Mouse (Mus musculus): Measurements from ENCODE around the gene St5. TPM values are rescaled to one million over a fixed set of nuclear protein-coding genes. Genes with fewer than 3 reads are reported as not detected.

St5 gene
- polyA plus RNA-seq, 1 experiment from 2014 or later, result 53.3 TPM

GRCm38 (mm10) chr7:109615601-109616000 is 87.8 kb downstream of the St5 start:
- no peak for ATAC-seq (ENCODE audit: insufficient number of reproducible peaks, insufficient read depth, low FRiP score, low read depth)
- peak overlapping the region; percentile 95 for H3K27ac ChIP-seq (ENCODE audit: low read length)
- peak overlapping the region; percentile 60 for H3K4me2 ChIP-seq (replicated peaks; ENCODE audit: low read depth, low read length)
- WGBS, result 34% methylated on average over 4 of the region's 4 CpGs
- no peaks in the 10 kb centered on the region for H3K27me3 ChIP-seq (ENCODE audit: control insufficient read depth, insufficient read depth, low read length)
- H3K4me1 ChIP-seq (ENCODE audit: control insufficient read depth, insufficient read depth, low read length), result peaks cover 40% of the 10 kb centered on the region
- peak overlapping the region; percentile 32 for H3K4me3 ChIP-seq (ENCODE audit: low read depth, low read length)
- H3K9ac ChIP-seq (replicated peaks; ENCODE audit: low read depth, low read length), result 0 out of 2 replicates have a peak overlapping the region, but pooled peaks have one; percentile 33
- H3K9me3 ChIP-seq (ENCODE audit: control insufficient read depth, low read depth, low read length), result no peaks in the 10 kb centered on the region
- H3K36me3 ChIP-seq (ENCODE audit: control insufficient read depth, insufficient read depth, low read length), result no peaks in the 10 kb centered on the region

- Histone ChIP-seq H3K9ac (replicated peaks; ENCODE audit: low read depth, low read length) (no peak overlapping the region), H3K27me3 (ENCODE audit: control insufficient read depth, insufficient read depth, low read length) (no peaks in the 10 kb centered on the region), H3K36me3 (ENCODE audit: control insufficient read depth, insufficient read depth, low read length) (no peaks in the 10 kb centered on the region), H3K4me3 (ENCODE audit: low read depth, low read length) (0 out of 2 replicates have a peak overlapping the region, but pooled peaks have one; percentile 32), H3K9me3 (ENCODE audit: control insufficient read depth, low read depth, low read length) (no peaks in the 10 kb centered on the region), H3K4me2 (replicated peaks; ENCODE audit: low read depth, low read length) (peak overlapping the region; percentile 60), H3K27ac (ENCODE audit: low read length) (peak overlapping the region; percentile 95), H3K4me1 (ENCODE audit: control insufficient read depth, insufficient read depth, low read length) (peaks cover 42% of the 10 kb centered on the region)
- ATAC-seq (ENCODE audit: insufficient number of reproducible peaks, insufficient read depth, low FRiP score, low read depth), result no peak
- WGBS, result 36% methylated on average over 4 of the region's 4 CpGs
These were observed 88.5 kb downstream of the St5 start for GRCm38 (mm10) chr7:109614939-109615338.

GRCm38 (mm10) chr7:109613531-109614021 is 89.8 kb downstream of the St5 start:
- H3K4me1 ChIP-seq (ENCODE audit: control insufficient read depth, insufficient read depth, low read length), result peaks cover 44% of the 10 kb centered on the region
- no peaks in the 10 kb centered on the region for H3K27me3 ChIP-seq (ENCODE audit: control insufficient read depth, insufficient read depth, low read length)
- no peak overlapping the region for H3K4me2 ChIP-seq (replicated peaks; ENCODE audit: low read depth, low read length)
- WGBS, result 46% methylated on average over 5 of the region's 5 CpGs
- no peak overlapping the region for H3K4me3 ChIP-seq (ENCODE audit: low read depth, low read length)
- no peak for ATAC-seq (ENCODE audit: insufficient number of reproducible peaks, insufficient read depth, low FRiP score, low read depth)
- H3K36me3 ChIP-seq (ENCODE audit: control insufficient read depth, insufficient read depth, low read length), result no peaks in the 10 kb centered on the region; the same call in 1 of the 2 replicates
- peak overlapping the region; percentile 28; the same call in 1 of the 2 replicates for H3K27ac ChIP-seq (ENCODE audit: low read length)
- no peak overlapping the region for H3K9ac ChIP-seq (replicated peaks; ENCODE audit: low read depth, low read length)
- no peaks in the 10 kb centered on the region for H3K9me3 ChIP-seq (ENCODE audit: control insufficient read depth, low read depth, low read length)

- peaks cover 46% of the 10 kb centered on the region for H3K4me1 ChIP-seq (ENCODE audit: control insufficient read depth, insufficient read depth, low read length)
- no peak overlapping the region for H3K27ac ChIP-seq (ENCODE audit: low read length)
- no peak overlapping the region for H3K9ac ChIP-seq (replicated peaks; ENCODE audit: low read depth, low read length)
These were observed 90.4 kb downstream of the St5 start for GRCm38 (mm10) chr7:109613051-109613450.

GRCm38 (mm10) chr7:109612531-109612930 is 90.9 kb downstream of the St5 start:
- Histone ChIP-seq H3K36me3 (ENCODE audit: control insufficient read depth, insufficient read depth, low read length) (no peaks in the 10 kb centered on the region; the same call in 1 of the 2 replicates), H3K4me1 (ENCODE audit: control insufficient read depth, insufficient read depth, low read length) (peaks cover 49% of the 10 kb centered on the region), H3K4me3 (ENCODE audit: low read depth, low read length) (no peak overlapping the region), H3K27ac (ENCODE audit: low read length) (no peak overlapping the region), H3K4me2 (replicated peaks; ENCODE audit: low read depth, low read length) (no peak overlapping the region), H3K9ac (replicated peaks; ENCODE audit: low read depth, low read length) (no peak overlapping the region), H3K9me3 (ENCODE audit: control insufficient read depth, low read depth, low read length) (no peaks in the 10 kb centered on the region), H3K27me3 (ENCODE audit: control insufficient read depth, insufficient read depth, low read length) (no peaks in the 10 kb centered on the region)
- ATAC-seq (ENCODE audit: insufficient number of reproducible peaks, insufficient read depth, low FRiP score, low read depth), result no peak
- WGBS, result 67% methylated on average over 2 of the region's 2 CpGs

More at GRCm38 (mm10) chr7:109613051-109613450, 90.4 kb downstream of the St5 start:
- WGBS, result 77% methylated on average over 2 of the region's 3 CpGs
- Histone ChIP-seq H3K27me3 (ENCODE audit: control insufficient read depth, insufficient read depth, low read length) (no peaks in the 10 kb centered on the region), H3K9me3 (ENCODE audit: control insufficient read depth, low read depth, low read length) (no peaks in the 10 kb centered on the region), H3K4me3 (ENCODE audit: low read depth, low read length) (no peak overlapping the region), H3K36me3 (ENCODE audit: control insufficient read depth, insufficient read depth, low read length) (no peaks in the 10 kb centered on the region; the same call in 1 of the 2 replicates), H3K4me2 (replicated peaks; ENCODE audit: low read depth, low read length) (no peak overlapping the region)
- no peak for ATAC-seq (ENCODE audit: insufficient number of reproducible peaks, insufficient read depth, low FRiP score, low read depth)

- H3K27me3 ChIP-seq (ENCODE audit: control insufficient read depth, insufficient read depth, low read length), result no peaks in the 10 kb centered on the region
- no peaks in the 10 kb centered on the region; the same call in 1 of the 2 replicates for H3K36me3 ChIP-seq (ENCODE audit: control insufficient read depth, insufficient read depth, low read length)
- H3K4me2 ChIP-seq (replicated peaks; ENCODE audit: low read depth, low read length), result no peak overlapping the region
- ATAC-seq (ENCODE audit: insufficient number of reproducible peaks, insufficient read depth, low FRiP score, low read depth), result no peak
- H3K4me3 ChIP-seq (ENCODE audit: low read depth, low read length), result no peak overlapping the region
- H3K9ac ChIP-seq (replicated peaks; ENCODE audit: low read depth, low read length), result no peak overlapping the region
- 73% methylated on average over 2 of the region's 2 CpGs for WGBS
- no peaks in the 10 kb centered on the region for H3K9me3 ChIP-seq (ENCODE audit: control insufficient read depth, low read depth, low read length)
- H3K27ac ChIP-seq (ENCODE audit: low read length), result no peak overlapping the region
- H3K4me1 ChIP-seq (ENCODE audit: control insufficient read depth, insufficient read depth, low read length), result peaks cover 31% of the 10 kb centered on the region
These were observed 93.1 kb downstream of the St5 start for GRCm38 (mm10) chr7:109610348-109610747.

- H3K9me3 ChIP-seq (ENCODE audit: control insufficient read depth, low read depth, low read length), result no peaks in the 10 kb centered on the region
- H3K27ac ChIP-seq (ENCODE audit: low read length), result no peak overlapping the region
- WGBS, result 60% methylated on average over 6 of the region's 6 CpGs
- peaks cover 25% of the 10 kb centered on the region for H3K4me1 ChIP-seq (ENCODE audit: control insufficient read depth, insufficient read depth, low read length)
- no peaks in the 10 kb centered on the region; the same call in 1 of the 2 replicates for H3K36me3 ChIP-seq (ENCODE audit: control insufficient read depth, insufficient read depth, low read length)
- H3K4me2 ChIP-seq (replicated peaks; ENCODE audit: low read depth, low read length), result no peak overlapping the region
- H3K4me3 ChIP-seq (ENCODE audit: low read depth, low read length), result no peak overlapping the region
- H3K9ac ChIP-seq (replicated peaks; ENCODE audit: low read depth, low read length), result no peak overlapping the region
- H3K27me3 ChIP-seq (ENCODE audit: control insufficient read depth, insufficient read depth, low read length), result no peaks in the 10 kb centered on the region
- ATAC-seq (ENCODE audit: insufficient number of reproducible peaks, insufficient read depth, low FRiP score, low read depth), result no peak
These were observed 93.7 kb downstream of the St5 start for GRCm38 (mm10) chr7:109609565-109610345.

- Histone ChIP-seq H3K36me3 (ENCODE audit: control insufficient read depth, insufficient read depth, low read length) (no peaks in the 10 kb centered on the region; the same call in 1 of the 2 replicates), H3K4me2 (replicated peaks; ENCODE audit: low read depth, low read length) (no peak overlapping the region), H3K4me3 (ENCODE audit: low read depth, low read length) (no peak overlapping the region), H3K9me3 (ENCODE audit: control insufficient read depth, low read depth, low read length) (no peaks in the 10 kb centered on the region), H3K9ac (replicated peaks; ENCODE audit: low read depth, low read length) (no peak overlapping the region), H3K4me1 (ENCODE audit: control insufficient read depth, insufficient read depth, low read length) (peaks cover 21% of the 10 kb centered on the region), H3K27ac (ENCODE audit: low read length) (no peak overlapping the region), H3K27me3 (ENCODE audit: control insufficient read depth, insufficient read depth, low read length) (no peaks in the 10 kb centered on the region)
- 92% methylated on average over 6 of the region's 6 CpGs for WGBS
- no peak for ATAC-seq (ENCODE audit: insufficient number of reproducible peaks, insufficient read depth, low FRiP score, low read depth)
These were observed 94.6 kb downstream of the St5 start for GRCm38 (mm10) chr7:109608831-109609230.

Measured in stomach, embryonic 14.5 days (tissue).